Mouse (Mus musculus): ENCODE measurements around the gene Gnb3.
A peak's percentile ranks its signal among the peaks of the same experiment; 100 is the strongest.
"Not testable (repeated sequence)": the region's sequence is repeated elsewhere in the genome, so short reads cannot be mapped to it uniquely, and the experiment has no call there.

Gene Gnb3

DNA sequence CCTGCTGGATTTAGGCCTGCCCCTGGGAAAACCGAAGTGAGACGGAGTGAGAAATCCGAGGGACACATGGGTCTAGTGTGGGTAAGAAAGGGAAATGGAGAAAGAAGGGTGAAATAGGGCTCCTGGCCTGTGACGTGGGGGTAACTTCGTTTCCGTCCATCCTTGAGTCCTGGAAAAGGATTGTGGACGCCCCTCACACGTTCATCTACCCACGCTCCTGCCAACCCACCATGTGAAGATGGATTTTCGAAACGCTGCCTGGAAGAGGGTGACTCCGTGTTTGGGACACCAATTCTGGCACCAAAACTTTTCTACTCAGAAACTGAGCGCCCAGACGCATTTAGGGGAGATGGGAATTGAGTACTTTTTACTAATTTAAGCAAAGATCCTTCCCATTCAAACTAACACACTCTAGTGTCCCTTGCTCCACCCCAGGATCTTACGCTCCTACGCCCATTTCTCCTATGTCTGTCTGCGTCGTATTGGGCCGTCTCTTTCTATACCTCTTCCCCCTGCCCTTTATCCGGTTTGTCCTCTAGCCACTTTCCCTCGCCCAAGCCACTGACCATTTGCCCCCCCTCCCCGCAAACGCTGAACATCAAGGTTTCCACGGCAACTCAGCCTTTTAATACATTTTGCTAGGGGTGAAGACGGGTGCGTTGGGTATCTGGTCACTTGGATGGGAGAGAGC lies 17.9 kb upstream of the Gnb3 start:
- no peak for DNase-seq (ENCODE audit: low spot score in 2 of 2)

DNA sequence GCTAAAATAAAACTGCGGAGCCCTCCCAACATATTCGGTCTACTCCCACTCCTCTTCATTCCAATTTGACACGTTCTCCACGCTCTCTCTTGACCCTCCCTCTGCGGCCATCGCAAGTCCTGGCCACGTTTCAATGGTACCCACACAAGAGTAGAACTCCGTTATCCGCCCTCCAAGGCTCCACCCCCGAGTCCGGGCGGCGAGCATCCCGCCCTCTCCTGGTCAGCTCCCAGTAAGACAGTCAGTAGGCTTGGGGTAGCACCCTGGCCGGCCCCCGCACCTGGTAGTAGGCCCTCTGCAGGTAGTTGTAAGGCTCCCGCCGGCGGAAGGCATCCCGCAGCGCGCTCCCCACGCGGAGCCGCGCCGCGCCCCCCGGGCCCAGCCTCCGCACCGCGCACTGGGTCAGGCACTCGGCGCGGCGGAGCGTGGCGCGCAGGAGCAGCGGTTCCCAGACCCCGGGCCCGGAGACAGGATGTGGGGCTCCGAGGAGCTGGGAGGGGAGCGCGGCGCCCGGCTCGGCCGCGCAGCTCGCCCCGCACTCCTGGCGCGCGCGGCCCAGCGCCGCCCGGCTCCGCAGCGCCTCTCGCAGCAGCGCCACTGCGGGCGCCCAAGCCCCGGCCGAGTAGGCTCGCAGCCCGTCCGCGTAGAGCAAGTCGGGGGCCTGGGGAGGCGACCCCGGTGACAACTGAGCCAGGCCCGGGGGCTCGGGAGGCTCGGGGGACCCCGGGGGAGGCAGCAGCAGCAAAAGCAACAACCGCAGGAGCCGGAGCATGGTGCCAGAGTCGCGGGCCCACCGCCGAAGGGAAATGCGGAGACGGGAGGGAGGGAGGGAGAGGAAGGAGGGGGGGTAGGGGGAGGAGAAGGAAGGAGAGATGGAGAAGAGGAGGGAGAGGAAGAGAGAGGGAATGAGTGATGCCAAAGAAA lies 17.1 kb upstream of the Gnb3 start, which contains the start of gene P3h3:
Gene P3h3, minus strand, starts transcription at position 837 of the 924 bp plus-strand sequence.
- DNase-seq (ENCODE audit: low spot score in 2 of 2) = peak; percentile 64 to 81

DNA sequence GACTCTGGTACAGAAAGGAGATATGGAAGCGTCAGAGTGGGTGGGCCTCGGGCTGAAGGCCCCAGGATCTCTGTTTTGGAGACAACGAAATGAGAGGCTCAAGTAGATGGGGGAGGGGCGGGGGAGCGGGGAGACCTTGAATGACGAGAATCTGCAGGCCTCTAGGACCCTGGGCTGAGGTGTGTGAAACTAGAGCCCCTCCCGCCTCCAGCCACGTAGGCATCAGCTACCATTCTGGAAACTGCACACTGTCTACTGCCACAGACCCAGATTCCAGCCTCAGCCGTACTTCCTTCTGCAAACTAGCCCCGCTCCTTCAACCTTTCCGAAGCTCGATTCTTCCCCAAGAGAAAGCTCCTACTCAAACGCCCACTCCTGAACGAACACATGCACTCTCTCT lies 16.2 kb upstream of the Gnb3 start:
- DNase-seq (ENCODE audit: low spot score in 2 of 2) = peak in 1 of 2 experiments; percentile 40

DNA sequence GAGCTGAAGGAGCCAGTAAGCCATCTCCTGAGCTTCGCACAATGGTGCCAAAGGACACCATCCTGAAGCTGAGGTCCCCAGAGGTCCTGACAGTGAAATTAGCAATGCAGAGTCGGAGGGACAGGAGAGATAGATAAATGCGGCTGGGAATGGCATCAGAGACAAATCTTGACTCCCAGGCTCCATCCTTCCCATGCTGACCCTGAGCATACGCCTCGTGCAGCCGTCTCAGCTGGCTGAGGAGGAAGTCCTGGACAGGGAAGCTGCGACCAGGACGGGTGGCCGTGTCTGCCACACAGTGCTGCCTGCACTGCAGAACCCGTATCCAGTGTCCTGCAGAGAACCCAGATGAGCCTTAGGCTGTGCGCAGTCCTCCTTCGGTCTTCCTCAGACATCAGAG lies 14.6 kb upstream of the Gnb3 start:
- DNase-seq (ENCODE audit: low spot score in 2 of 2) = no peak

DNA sequence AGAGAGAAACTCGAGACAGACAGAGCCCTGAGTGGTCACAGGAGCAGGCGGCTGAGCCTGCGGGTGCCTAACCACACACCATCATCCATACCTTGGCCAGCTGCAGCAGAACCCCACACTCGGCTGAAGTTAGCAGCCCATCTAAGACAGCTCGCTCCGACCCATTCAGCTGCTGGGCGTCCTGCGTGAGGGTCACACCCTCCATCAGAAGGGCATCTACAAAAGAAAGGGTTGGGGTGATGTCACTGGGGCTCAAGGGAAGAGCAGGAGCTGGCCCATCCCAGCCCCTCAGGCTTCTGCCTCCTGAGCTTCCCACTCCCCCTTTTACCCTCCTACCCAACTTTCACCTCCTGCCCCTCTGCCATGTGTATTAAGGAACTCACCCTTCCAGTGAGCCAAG lies 10.5 kb upstream of the Gnb3 start:
- DNase-seq (ENCODE audit: low spot score in 2 of 2) = no peak

DNA sequence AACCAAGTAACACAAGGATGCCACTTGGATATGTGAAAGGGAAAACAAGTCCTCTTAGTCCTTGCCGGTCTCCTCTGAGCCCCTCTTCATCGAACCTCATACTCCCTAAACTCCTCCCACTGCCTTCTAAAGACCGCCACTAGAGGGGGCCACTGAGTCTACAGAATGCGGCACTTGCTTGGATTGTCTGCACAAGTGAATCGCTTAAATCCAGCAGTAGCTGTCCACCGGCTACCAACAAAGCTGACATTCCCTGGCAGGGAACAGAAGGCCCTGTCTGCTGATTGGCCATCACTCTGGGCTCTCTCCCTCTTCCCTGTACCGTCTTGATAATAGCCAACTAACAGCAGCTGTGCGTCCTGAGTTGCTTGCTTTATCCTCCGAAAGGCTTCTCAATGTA lies 7.2 kb upstream of the Gnb3 start:
- peak; percentile 94 to 96 for DNase-seq (ENCODE audit: low spot score in 2 of 2)

DNA sequence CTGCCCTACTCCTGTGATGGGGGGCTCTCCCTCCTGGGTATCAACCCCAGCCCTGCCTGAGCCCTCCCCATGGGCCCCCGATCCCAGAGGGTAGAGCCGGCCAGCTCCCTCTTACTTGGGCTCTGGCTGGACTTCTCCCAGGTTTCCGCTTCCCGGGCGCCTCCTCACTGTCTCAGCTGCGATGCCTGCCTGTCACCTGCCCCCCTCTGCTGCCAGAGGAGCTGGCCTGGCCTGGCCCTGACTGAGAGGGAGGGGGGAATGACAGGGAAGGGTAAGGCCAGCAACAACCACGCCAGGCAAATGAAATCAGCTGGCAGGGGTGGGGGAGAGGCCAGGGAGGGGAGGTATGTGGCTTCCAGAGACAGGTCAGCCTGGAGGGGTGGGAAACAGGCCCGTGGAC lies 270 bp downstream of the Gnb3 start:
- DNase-seq (ENCODE audit: low spot score in 2 of 2) = no peak

DNA sequence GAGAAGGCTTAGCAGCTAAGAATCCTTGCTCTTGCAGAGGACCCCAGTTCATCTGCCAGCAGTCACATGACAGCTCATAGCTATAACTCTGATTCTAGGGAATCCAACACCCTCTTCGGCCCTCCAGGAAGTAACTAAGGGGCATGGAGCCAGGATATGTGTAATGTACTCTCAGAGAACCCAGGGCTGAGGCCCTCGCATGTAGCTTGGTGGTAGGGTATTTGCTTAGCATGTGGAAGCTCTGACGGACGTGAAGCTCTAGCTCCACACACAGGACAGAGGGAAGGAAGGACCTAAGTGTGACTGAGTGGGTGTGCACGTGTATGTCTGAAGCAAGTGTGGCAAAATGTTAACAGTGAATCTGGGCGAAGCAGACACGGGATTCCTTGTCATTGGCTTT lies 3.7 kb downstream of the Gnb3 start:
- no peak for DNase-seq (ENCODE audit: low spot score in 2 of 2)

DNA sequence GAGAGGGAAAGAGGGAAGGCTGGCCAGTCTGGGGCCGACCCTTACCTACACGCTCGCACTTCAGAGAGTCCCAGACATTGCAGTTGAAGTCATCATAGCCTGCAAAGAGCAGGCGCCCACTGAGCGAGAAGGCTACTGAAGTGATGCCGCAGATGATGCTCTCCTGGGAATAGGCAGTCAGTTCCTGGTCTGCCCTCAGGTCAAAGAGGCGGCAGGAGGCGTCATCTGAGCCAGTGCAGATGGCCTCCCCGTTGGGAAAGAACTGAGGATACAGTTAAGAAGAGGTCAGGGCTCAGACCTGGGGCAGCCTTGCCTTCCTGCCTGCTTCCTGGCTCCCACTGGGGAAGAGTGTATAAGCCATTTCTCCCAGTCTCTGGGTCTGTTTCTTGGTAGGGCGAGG lies 4.5 kb downstream of the Gnb3 start:
- no peak for DNase-seq (ENCODE audit: low spot score in 2 of 2)

DNA sequence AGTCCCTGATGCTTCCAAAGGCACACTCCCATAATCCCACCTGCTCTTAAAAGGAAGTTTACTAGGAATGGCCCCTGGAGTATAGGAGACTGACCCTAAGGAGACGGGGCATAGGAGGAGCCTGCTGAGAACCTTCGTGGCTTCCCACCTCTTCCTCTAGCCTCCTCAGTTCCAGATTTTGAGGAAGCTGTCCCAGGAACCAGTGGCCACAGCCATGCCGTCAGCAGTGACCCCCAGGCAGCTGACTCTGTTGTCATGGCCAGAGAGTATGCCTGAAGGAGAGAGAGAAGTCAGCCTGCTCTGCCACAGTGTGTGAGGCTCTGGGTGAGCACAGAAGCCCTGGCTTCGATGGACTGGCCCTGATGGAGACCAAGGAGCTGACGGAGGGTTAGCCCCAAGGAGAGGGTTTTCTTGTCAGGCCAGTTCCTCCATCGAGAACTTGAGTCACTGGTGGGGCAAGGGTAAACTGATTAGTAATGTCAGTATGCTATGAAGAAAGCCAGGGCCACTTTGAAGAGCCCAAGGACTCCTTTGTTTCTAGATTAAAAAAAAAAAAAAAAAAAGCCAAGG lies 5.5 kb downstream of the Gnb3 start:
- no peak for DNase-seq (ENCODE audit: low spot score in 2 of 2)

DNA sequence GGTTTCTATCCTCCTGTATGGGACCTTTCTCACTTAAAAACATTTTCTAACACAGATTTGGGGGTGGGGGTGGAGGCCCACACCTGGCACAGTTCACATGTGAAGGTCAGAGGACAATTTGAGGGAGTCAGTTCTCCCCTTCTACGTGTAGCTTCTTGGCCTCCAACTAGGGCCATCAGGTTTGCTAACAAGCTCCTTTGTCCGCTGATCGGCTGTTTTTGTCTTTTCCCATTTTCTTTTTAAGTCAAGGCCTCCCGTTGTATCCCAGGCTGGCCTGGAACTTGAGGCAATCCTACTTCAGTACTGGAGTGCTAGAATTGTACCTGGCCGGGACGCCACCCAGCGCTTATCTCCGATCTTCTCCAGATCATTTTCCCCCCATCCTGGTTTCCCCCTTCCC lies 8.4 kb downstream of the Gnb3 start:
- DNase-seq (ENCODE audit: low spot score in 2 of 2) = no peak

DNA sequence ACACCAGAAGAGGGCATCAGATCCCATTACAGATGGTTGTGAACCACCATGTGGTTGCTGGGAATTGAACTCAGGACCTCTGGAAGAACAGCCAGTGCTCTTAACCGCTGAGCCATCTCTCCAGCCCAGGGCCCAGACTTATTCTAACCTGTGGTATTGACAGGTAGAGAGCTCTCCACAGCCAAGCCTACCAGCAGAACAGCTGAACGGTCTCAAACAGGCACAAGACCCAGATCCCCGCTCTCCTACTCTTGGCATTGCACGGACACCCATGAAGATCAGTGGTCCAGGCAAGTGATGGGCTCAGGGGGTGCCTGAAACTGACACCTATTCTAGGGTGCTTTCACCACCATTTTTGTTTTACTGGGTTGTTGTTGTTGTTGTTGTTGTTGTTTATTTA lies 8.9 kb downstream of the Gnb3 start:
- DNase-seq (ENCODE audit: low spot score in 2 of 2) = not testable (repeated sequence)

DNA sequence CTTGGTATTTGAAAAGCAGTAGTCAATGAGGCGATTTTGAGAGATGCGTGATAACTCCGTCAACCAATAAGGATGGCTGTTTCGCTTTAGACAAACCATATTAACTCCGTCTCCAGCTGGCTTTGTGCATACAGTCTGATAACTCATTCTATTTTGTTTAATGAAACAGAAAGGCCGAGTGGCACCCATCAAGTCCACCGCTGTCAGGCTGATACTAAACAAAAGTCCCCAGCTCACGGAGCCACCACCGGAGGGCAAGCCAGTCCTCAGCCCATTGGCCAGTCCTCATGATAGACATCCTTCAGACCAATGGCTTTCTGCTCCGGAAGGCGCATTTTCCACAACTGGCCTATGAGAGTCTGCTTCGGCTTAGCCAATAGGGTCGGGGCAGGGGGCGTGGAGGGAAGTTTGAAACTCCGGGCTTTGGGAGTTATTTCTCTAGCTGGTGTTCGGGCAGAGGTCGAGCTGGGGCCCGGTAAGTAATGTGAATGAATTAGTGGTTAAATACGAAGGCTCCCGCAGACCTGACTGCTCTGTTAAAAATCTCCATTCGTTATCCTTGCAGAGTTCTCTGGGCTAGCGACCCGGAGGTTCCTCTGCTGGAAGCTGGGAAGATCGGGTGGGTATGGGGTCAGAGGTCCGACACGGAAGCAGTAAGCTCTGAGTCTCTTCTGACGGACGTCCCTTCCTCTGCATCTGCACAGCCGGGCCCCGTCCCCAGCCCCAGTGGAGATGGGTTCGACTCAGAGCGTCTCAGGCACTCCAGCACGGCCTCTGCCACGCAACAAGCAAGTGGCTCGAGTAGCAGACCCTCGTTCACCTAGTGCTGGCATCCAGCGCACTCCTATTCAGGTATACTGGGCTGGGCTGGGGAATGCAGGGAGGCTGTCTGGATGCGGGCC lies 10.0 kb downstream of the Gnb3 start:
- DNase-seq (ENCODE audit: low spot score in 2 of 2) = peak; percentile 83 to 90

DNA sequence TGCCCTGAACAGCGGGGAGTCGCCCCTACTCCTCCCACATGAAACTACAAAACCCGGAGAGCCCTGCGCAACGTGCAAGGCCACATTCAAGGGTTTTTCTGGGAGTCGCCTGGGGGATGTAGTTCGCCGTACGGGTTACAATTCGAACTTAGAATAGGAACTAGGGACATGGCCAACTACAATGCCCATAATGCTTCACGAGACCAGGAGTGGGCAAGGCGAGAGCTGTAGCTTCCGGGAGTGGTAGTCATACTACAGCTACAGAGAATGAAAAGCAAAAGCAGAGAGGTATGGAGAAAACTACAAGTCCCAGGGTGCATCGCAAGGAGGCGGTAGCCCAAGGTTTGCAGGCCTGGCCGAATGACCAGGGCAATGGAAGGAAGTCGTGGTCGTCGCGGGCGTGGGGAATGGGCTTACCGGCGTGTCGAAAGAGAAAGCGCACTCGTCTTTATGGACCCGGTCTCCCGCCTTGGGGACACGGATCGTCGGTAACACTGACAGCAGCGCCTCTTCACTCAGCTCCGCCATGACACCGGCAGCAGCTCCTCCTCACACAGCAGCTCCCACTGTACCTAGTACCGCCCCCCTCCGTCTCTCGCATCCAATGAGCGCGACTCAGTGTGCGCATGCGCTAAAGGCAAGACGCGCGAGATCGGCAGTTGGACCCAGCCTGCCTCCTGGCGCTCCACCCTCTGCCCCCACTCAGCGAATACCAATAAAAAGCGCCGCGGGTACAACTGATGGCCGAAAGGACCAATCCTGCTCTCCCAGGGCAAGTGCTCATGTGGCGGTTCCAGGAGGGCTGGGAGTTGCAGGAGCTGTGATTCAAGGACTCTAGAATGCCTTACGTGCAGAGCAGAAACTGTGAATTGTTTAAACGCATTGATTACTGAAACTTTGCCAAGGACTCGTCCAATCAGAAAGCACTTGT lies 10.9 kb downstream of the Gnb3 start, which contains the start of the genes Usp5 and Cdca3:
Gene Usp5, minus strand, starts transcription at position 617 of the 931 bp plus-strand sequence.
Gene Cdca3, plus strand, starts transcription at position 680 of the 931 bp plus-strand sequence.
- peak; percentile 95 to 98 for DNase-seq (ENCODE audit: low spot score in 2 of 2)

DNA sequence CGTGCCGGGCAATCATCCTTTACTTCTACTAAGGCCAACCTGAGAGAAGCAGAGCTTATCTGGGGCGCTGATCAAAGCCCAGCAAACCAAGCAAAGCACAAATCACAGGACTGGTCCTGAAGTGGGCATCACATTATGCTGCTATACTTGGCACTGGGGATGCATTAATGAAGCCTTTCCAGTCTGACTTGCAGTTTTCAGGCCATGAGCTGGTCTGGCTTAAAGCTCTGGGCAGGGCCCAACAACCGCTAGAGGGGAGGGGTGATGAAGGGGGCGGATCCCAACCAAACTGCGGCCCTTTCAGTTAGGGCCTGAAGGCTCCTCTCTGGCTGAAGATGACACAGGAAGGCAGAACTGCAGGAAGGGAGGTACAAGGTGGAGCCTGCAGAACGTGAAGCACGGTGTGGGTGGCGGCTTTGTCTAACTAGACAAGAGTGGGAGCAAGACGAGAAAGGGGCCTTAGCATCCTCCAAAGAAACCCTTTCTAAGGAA lies 11.9 kb downstream of the Gnb3 start:
- no peak for DNase-seq (ENCODE audit: low spot score in 2 of 2)

DNA sequence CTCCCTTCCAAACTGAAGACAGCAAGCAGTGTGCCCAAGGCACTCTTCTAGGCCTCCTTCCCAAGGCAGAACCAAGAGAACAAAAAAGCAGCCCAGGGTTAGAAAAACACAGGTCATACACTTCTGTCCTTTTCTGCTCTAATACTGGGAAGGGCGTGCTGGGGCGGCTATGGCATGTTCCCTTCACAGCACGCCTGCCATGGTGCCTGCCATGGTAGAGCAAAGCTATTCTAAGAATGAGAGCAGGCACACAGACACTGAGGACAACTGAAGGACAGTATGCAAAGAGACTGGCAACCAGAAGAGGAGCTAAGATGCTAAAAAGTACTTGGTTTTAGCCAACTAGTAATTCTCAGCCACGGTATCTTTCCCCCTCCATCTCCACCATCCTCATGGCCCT lies 18.0 kb downstream of the Gnb3 start:
- DNase-seq (ENCODE audit: low spot score in 2 of 2) = no peak

DNA sequence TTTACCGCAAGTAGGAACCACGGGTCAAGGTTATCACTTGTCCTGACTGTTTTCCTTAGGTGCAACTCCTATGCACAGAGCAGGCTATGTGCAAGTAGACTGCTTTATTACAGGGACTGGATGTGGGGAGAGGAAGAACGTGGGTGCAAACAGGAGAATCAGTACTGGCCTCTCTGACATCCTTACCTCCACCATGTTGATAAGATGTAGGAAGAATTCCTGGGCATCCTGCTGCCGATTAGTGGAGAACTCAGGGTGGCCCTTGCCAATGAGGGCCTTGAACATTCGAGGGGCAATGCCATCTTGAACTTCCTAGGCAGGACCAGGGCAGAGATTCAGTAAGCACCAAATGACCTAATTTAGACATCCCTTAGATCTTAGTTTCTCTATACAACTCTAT lies 19.2 kb downstream of the Gnb3 start:
- DNase-seq (ENCODE audit: low spot score in 2 of 2) = no peak

DNA sequence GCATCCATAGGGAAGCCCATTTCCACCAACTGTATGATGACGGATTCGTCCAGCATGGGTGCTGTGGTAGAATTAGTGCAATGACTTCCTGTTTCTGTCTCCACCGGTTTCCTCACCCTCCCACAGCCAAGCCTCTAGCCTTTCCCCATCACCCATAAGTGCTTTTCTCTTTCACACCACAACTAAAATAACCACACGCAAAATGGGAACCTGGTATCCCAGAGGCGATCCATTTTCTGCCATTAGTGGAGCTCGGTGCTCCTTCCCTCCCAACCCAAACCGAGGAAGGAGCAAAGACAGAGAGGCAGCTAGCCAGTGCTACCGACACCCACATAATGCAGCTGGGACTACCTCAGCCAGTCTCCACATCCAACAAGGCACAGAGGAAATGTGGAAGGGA lies 22.1 kb downstream of the Gnb3 start:
- no peak for DNase-seq (ENCODE audit: low spot score in 2 of 2)

DNA sequence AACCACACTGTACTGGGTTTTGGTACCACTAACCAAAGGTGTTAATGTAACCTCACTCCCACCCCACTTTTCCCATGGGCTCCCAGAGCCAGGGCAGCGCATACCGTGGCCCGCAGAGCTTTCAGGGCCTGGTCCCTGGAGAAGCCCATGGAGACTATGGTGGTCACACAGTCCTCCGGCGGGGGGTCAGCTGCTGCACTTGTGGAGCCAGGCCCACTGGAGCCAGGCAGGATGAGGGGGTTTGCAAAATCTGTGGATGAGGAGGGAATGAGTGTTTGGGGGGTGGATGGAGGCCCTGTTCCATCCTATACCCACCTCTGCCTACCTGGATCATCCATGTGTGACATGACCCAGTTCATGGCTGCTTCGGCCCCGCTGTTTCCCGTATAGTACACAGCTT lies 22.5 kb downstream of the Gnb3 start:
- DNase-seq (ENCODE audit: low spot score in 2 of 2) = no peak

DNA sequence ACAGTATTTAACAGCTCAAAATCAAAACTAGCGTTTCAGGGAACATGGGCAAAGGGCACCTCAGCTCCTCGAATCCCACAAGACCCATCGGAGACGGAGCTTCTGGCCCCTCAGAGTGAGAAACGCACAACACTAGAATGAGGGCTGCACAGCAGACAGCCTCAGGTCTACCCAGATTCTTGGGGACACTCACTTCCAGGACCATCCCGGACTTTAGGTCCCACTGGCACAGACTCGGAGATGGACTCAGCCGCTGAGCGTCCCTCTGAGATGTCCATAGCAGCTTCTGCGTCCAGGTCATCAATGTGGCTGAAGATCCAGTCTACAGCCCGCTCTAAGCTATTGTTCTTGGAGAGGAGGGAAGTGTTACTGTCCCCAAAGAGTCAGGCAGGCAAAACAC lies 22.9 kb downstream of the Gnb3 start:
- DNase-seq (ENCODE audit: low spot score in 2 of 2) = no peak

Data from frontal cortex, postnatal 25 days (tissue).